Mouse (Mus musculus) spleen, adult 2 months (tissue): ENCODE measurements at regions not wholly inside any gene's neighbourhood (a gene's known extent, or its start where the extent isn't known, plus 50 kb on each side); places are given as distances from the start of the nearest gene placed in this dataset.

Source experiments
- CTCF ChIP-seq: fragments of 200-500 bp; IDR thresholded peaks from 2 replicates; pipeline ENCODE4 v1.5.1; 2011; ENCODE audit warnings: mild to moderate bottlenecking, inconsistent platforms; ENCODE audit not compliant: insufficient read depth, insufficient read length, insufficient replicate concordance; ENCODE audit errors: extremely low read depth
- POLR2A ChIP-seq: fragments of 200-500 bp; IDR thresholded peaks from 2 replicates; pipeline ENCODE4 v1.6.1; 2011; ENCODE audit warnings: low read depth, low read length, inconsistent platforms

DNA sequence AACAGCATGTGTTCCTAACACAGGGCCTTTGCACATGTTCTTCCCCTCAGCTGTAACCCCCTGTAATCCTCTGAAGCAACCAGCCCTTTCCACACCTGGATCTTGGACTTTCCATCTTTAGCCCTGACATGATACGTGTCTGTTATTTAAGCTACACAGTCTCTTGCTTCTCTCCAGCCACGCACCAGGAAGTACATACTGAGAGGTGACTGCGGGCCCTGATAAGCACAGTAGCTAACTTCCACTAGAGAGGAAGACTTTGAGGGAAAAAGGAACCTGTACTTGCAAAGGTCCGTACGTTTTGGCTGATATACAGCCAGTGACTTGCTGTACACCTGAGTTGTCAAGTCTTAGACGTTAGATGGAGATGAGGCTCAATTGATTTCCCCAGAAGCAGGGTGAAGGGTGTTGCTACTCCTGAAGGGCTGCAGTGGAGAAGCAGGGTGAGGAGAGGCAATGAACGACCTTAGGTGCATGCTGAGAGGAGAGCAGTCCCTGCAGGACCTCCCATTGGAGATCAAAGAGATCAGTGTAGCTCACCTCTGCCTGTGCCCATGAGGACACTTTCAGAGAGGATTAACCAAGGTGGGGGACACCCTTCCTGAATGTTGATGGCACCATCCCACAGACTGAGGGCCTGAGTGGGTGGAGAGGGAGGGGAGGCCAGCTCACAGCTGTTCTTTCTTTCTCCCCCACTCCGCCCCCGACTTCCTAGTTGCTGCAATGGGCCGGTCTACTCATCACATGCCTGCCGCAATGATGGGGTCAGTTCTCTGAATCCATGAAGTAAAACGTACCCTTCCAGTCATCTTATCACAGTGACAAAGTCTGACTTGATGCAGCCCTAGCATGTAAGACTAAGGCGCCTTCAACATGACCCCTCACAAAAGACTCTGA, 88.1 kb downstream of the Tomm20 start:
- TF ChIP-seq POLR2A (no peak), CTCF (no peak)
